Mouse (Mus musculus) heart, embryonic 13.5 days (tissue): ENCODE measurements around the gene Agbl5. TPM values are rescaled to one million over a fixed set of nuclear protein-coding genes. Genes with fewer than 3 reads are reported as not detected.

ENCODE experiments used
- ATAC-seq: fragments of 200-750 bp; cut with Nextera tagmentation; 2 replicates; pipeline ENCODE4 v1.8.0; 2017; ENCODE audit warnings: moderate TSS enrichment; ENCODE audit not compliant: insufficient number of reproducible peaks, low FRiP score, low TSS enrichment; ENCODE audit errors: extremely low read depth
- H3K27ac ChIP-seq: fragments of 300-500 bp; sonication (generic); replicated peaks from 2 replicates; pipeline ENCODE4 v1.5.1; 2015; ENCODE audit warnings: moderate library complexity, mild to moderate bottlenecking, inconsistent platforms
- H3K27me3 ChIP-seq: fragments of 300-500 bp; sonication (generic); replicated peaks from 2 replicates; pipeline ENCODE4 v1.6.1; 2015; ENCODE audit warnings: mild to moderate bottlenecking, inconsistent platforms
- H3K36me3 ChIP-seq: fragments of 300-500 bp; sonication (generic); 2 replicates; pipeline ENCODE4 v1.6.1; 2015; ENCODE audit warnings: mild to moderate bottlenecking, inconsistent platforms
- H3K4me1 ChIP-seq: fragments of 300-500 bp; sonication (generic); 2 replicates; pipeline ENCODE4 v1.6.1; 2015; ENCODE audit warnings: inconsistent platforms
- H3K4me2 ChIP-seq: fragments of 300-500 bp; sonication (generic); 2 replicates; pipeline ENCODE4 v1.6.1; 2015; ENCODE audit warnings: inconsistent platforms, mild to moderate bottlenecking, moderate library complexity
- H3K4me3 ChIP-seq: fragments of 300-500 bp; sonication (generic); 2 replicates; pipeline ENCODE4 v1.5.1; 2015; ENCODE audit warnings: moderate library complexity, mild to moderate bottlenecking, inconsistent platforms
- H3K9ac ChIP-seq: fragments of 300-500 bp; sonication (generic); 2 replicates; pipeline ENCODE4 v1.6.1; 2015; ENCODE audit warnings: inconsistent platforms, mild to moderate bottlenecking, moderate library complexity
- H3K9me3 ChIP-seq: fragments of 300-500 bp; sonication (generic); 2 replicates; pipeline ENCODE4 v1.6.1; 2016; ENCODE audit warnings: inconsistent platforms
- whole genome bisulfite sequencing: fragments of 180-500 bp; shearing (Covaris S2); methylation state at CpG from one replicate; pipeline ENCODE4 v1.1.7; 2015; ENCODE audit warnings: mixed read lengths; 5-methylcytosine and 5-hydroxymethylcytosine counted together
- polyA plus RNA-seq: library from polyadenylated mRNA; unstranded; fragments of >200 nt; fragmentation: Nextera tagmentation; extraction: Ambion mirVana; gene quantifications from 2 replicates; pipeline ENCODE4 v1.2.1, GENCODE M21; 2015

Agbl5 gene
- polyA plus RNA-seq, 1 experiment from 2014 or later = 11.5 TPM

DNA sequence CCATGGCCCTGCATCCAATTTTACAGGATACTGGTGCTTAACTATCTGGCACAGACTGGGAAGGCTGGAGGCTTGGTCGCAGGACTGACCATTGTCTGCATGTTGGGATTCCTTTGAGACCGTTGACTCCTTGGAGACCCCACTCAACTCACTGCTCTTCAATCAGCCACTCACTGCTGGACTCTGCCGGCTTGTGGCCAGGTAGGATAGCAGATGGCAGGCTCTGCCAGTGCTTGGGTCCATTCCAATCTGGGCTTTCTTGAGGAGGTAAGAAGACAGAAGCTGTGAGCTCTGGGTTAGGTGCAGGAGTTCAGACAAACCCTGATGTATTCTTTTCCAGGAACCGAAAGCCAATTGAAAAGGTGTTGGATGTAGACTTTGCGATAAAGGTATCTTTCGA, 65.6 kb downstream of the Agbl5 start:
- Histone ChIP-seq H3K27me3 (no peaks in the 10 kb centered on the region), H3K36me3 (peaks cover 63% of the 10 kb centered on the region), H3K9ac (no peak overlapping the region), H3K27ac (no peak overlapping the region), H3K4me2 (no peak overlapping the region), H3K4me3 (no peak overlapping the region), H3K9me3 (no peaks in the 10 kb centered on the region), H3K4me1 (peaks cover 35% of the 10 kb centered on the region)
- WGBS = 92% methylated on average over 6 of the region's 6 CpGs
- ATAC-seq = no peak

DNA sequence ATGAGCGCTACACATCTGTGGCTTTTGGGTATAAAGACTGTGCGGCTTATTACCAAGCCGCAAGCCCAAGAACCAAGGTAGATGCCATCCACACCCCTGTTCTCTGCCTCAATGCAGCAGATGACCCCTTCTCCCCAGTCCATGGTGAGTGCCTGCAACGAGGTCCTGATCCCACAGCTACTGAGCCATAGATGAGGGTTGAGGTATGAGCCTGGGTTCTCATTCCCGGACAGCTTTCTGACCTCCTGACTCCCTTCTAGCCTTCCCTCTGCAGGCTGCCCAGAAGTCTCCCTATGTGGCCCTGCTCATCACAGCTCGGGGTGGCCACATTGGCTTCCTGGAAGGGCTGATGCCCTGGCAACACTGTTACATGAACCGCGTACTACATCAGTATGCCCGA, 66.1 kb downstream of the Agbl5 start:
- Histone ChIP-seq H3K4me2 (no peak overlapping the region), H3K36me3 (peaks cover 63% of the 10 kb centered on the region), H3K27me3 (no peaks in the 10 kb centered on the region), H3K4me1 (peaks cover 36% of the 10 kb centered on the region), H3K9ac (no peak overlapping the region), H3K9me3 (no peaks in the 10 kb centered on the region), H3K27ac (no peak overlapping the region), H3K4me3 (no peak overlapping the region)
- ATAC-seq = no peak
- WGBS = 91% methylated on average over 9 of the region's 9 CpGs

DNA sequence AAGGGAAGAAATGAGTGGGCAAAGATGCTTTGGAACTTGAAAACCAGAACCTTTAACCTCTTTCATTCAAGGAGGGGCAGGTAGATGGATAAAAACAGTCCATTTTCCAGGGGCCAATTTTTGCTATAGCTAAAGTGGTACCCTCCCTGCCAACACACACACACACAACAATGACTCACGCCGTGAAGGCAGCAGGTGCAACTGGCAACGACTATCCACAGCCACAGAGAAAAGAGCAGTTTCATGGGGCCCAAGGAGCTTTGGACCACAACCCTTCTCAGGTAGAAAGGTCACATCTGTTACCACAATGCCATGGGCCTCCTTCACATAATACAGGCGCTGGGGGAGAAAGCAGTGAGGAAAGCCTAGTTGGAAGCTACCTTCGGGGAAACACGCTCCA, 67.3 kb downstream of the Agbl5 start:
- H3K27me3 ChIP-seq = no peaks in the 10 kb centered on the region
- no peak overlapping the region for H3K4me2 ChIP-seq
- H3K4me3 ChIP-seq = no peak overlapping the region
- H3K9me3 ChIP-seq = no peaks in the 10 kb centered on the region
- peaks cover 63% of the 10 kb centered on the region for H3K36me3 ChIP-seq
- ATAC-seq = no peak
- H3K27ac ChIP-seq = no peak overlapping the region
- H3K9ac ChIP-seq = no peak overlapping the region
- peaks cover 32% of the 10 kb centered on the region for H3K4me1 ChIP-seq
- 89% methylated on average over 6 of the region's 6 CpGs for WGBS

Other genes with a start within 250 kb of the Agbl5 start
- gene Slc35f6, start 240.8 kb upstream of the Agbl5 start, polyA plus RNA-seq = 21.9 and 22.6 TPM in 2 replicates
- 259 TPM in 2 replicates for gene Cenpa, start 221.9 kb upstream of the Agbl5 start, polyA plus RNA-seq
- 2.4 and 3.8 TPM in 2 replicates for gene Dpysl5, start 177.1 kb upstream of the Agbl5 start, polyA plus RNA-seq
- 16.1 and 16.4 TPM in 2 replicates for gene Mapre3, start 74.1 kb upstream of the Agbl5 start, polyA plus RNA-seq
- 66.8 and 68.0 TPM in 2 replicates for gene Tmem214, start 20.7 kb upstream of the Agbl5 start, polyA plus RNA-seq
- 421 and 441 TPM in 2 replicates for gene Ost4, start 19.1 kb downstream of the Agbl5 start, polyA plus RNA-seq
- 166 and 168 TPM in 2 replicates for gene Emilin1, start 24.7 kb downstream of the Agbl5 start, polyA plus RNA-seq
- gene Khk, start 32.7 kb downstream of the Agbl5 start, polyA plus RNA-seq = 10.2 and 11.7 TPM in 2 replicates
- gene Cgref1, start 56.9 kb downstream of the Agbl5 start, polyA plus RNA-seq = 3.9 and 4.7 TPM in 2 replicates
- gene Preb, start 71.7 kb downstream of the Agbl5 start, polyA plus RNA-seq = 79.6 and 90.0 TPM in 2 replicates
- 0.06 and 0.16 TPM in 2 replicates for gene Tcf23, start 80.0 kb downstream of the Agbl5 start, polyA plus RNA-seq
- gene Atraid, start 159.6 kb downstream of the Agbl5 start, polyA plus RNA-seq = 119 and 124 TPM in 2 replicates
- gene Slc5a6, start 160.2 kb downstream of the Agbl5 start, polyA plus RNA-seq = 6.9 and 7.2 TPM in 2 replicates
- 17.8 and 20.9 TPM in 2 replicates for gene Cad, start 166.1 kb downstream of the Agbl5 start, polyA plus RNA-seq
- not detected in 2 replicates for gene Dnajc5g, start 217.6 kb downstream of the Agbl5 start, polyA plus RNA-seq
- 0.21 and 0.69 TPM in 2 replicates for gene Slc30a3, start 219.5 kb downstream of the Agbl5 start, polyA plus RNA-seq
- gene Trim54, start 228.0 kb downstream of the Agbl5 start, polyA plus RNA-seq = 10.7 and 13.9 TPM in 2 replicates